Comparison of ENCODE assay signal across 13 mouse cellular contexts in the genomic region with DNA sequence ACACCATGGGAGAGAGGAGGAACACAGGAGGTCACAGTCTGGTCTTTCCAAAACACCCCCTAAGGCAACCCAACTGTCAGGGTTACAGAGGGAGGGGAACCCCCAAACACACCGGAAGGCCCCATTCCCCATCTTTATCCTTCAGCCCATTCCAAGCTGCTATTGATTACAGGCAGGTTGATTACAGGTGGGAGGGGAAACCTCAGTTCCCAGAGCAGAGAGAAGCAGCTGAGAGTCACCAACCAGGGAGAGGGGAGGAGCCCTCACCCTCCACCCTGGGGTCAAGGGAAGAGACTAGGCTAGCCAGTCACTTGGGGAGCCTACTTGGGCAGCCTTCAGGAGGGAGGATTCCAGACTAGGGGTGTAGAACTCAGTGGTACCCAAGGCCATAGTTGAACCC. TPM values are rescaled to one million over a fixed set of nuclear protein-coding genes. Genes with fewer than 3 reads are reported as not detected.
DNase-seq lines count a peak whose midpoint lies in the region; ATAC-seq lines count a peak whose summit lies in the region.
"Had no signal": no experiment of that assay in that cellular context is flagged by ENCODE, and none has a peak within 500 bp of the region (broad histone marks: within the 10 kb centered on the region; RNA-seq: fewer than 3 reads in every experiment).

No protein-coding gene starts in this region.

- DNase-seq in midbrain, embryonic 14.5 days: no peak
- DNase-seq in limb, embryonic 10.5 days (ENCODE audit: low spot score): no peak
- DNase-seq in left cerebral cortex, adult 18-20 months (ENCODE audit: low spot score in 2 of 2): no peak
- DNase-seq: cerebellum, adult 11-12 months; heart, adult 2 months; kidney, postnatal 10 days; layer of hippocampus, postnatal 36 days; right cerebral cortex, postnatal 4 days had no signal

- no peak for ATAC-seq in intestine, embryonic 15.5 days
- ATAC-seq in intestine, embryonic 16.5 days: no peak
- ATAC-seq in embryonic facial prominence, embryonic 15.5 days (ENCODE audit: insufficient number of reproducible peaks, low FRiP score, low TSS enrichment, low read depth): no peak
- no peak for ATAC-seq in forebrain, embryonic 15.5 days (replicated peaks)
- ATAC-seq in midbrain, embryonic 14.5 days (ENCODE audit: low FRiP score, low TSS enrichment): no peak

- H3K4me1 ChIP-seq in intestine, embryonic 15.5 days (replicated peaks): peaks cover 72% of the 10 kb centered on the region
- peaks cover 72% of the 10 kb centered on the region for H3K4me1 ChIP-seq in intestine, embryonic 16.5 days (ENCODE audit: control insufficient read depth, insufficient read depth, low read length)
- H3K4me1 ChIP-seq in embryonic facial prominence, embryonic 15.5 days: peaks cover 87% of the 10 kb centered on the region
- H3K4me1 ChIP-seq in forebrain, embryonic 15.5 days: peaks cover 83% of the 10 kb centered on the region
- H3K4me1 ChIP-seq in midbrain, embryonic 14.5 days (ENCODE audit: control insufficient read depth, insufficient read depth, low read length): peaks cover 75% of the 10 kb centered on the region
- H3K4me1 ChIP-seq in limb, embryonic 10.5 days: peaks cover 89% of the 10 kb centered on the region

- no peaks in the 10 kb centered on the region for H3K9me3 ChIP-seq in intestine, embryonic 15.5 days
- H3K9me3 ChIP-seq in intestine, embryonic 16.5 days (ENCODE audit: control insufficient read depth, low read length): no peaks in the 10 kb centered on the region
- H3K9me3 ChIP-seq in embryonic facial prominence, embryonic 15.5 days (replicated peaks): no peaks in the 10 kb centered on the region
- no peaks in the 10 kb centered on the region for H3K9me3 ChIP-seq in forebrain, embryonic 15.5 days
- H3K9me3 ChIP-seq in midbrain, embryonic 14.5 days (ENCODE audit: control insufficient read depth, low read length): no peaks in the 10 kb centered on the region
- H3K9me3 ChIP-seq in limb, embryonic 10.5 days (replicated peaks): no peaks in the 10 kb centered on the region

- H3K36me3 ChIP-seq in intestine, embryonic 15.5 days: no peaks in the 10 kb centered on the region
- no peaks in the 10 kb centered on the region for H3K36me3 ChIP-seq in intestine, embryonic 16.5 days (ENCODE audit: control insufficient read depth, insufficient read depth, low read length)
- H3K36me3 ChIP-seq in embryonic facial prominence, embryonic 15.5 days: no peaks in the 10 kb centered on the region
- H3K36me3 ChIP-seq in forebrain, embryonic 15.5 days: no peaks in the 10 kb centered on the region
- H3K36me3 ChIP-seq in midbrain, embryonic 14.5 days (ENCODE audit: control insufficient read depth, insufficient read depth, low read length): no peaks in the 10 kb centered on the region
- peaks cover 6% of the 10 kb centered on the region; the same call in 1 of the 2 replicates for H3K36me3 ChIP-seq in limb, embryonic 10.5 days

- H3K27me3 ChIP-seq in intestine, embryonic 15.5 days (replicated peaks): no peaks in the 10 kb centered on the region
- no peaks in the 10 kb centered on the region for H3K27me3 ChIP-seq in intestine, embryonic 16.5 days (replicated peaks; ENCODE audit: control insufficient read depth, insufficient read depth, low read length)
- no peaks in the 10 kb centered on the region for H3K27me3 ChIP-seq in embryonic facial prominence, embryonic 15.5 days
- H3K27me3 ChIP-seq in forebrain, embryonic 15.5 days: no peaks in the 10 kb centered on the region
- H3K27me3 ChIP-seq in midbrain, embryonic 14.5 days (ENCODE audit: control insufficient read depth, insufficient read depth, low read length): no peaks in the 10 kb centered on the region
- no peaks in the 10 kb centered on the region for H3K27me3 ChIP-seq in limb, embryonic 10.5 days (ENCODE audit: low read depth, poor library complexity, severe bottlenecking)
- H3K27me3 ChIP-seq: CH12.LX had no signal

- H3K4me3 ChIP-seq in intestine, embryonic 15.5 days (replicated peaks): no peak overlapping the region
- no peak overlapping the region for H3K4me3 ChIP-seq in intestine, embryonic 16.5 days (ENCODE audit: low read length)
- no peak overlapping the region for H3K4me3 ChIP-seq in embryonic facial prominence, embryonic 15.5 days (replicated peaks)
- H3K4me3 ChIP-seq in forebrain, embryonic 15.5 days: no peak overlapping the region
- H3K4me3 ChIP-seq in midbrain, embryonic 14.5 days (replicated peaks; ENCODE audit: low read depth, low read length): no peak overlapping the region
- H3K4me3 ChIP-seq in limb, embryonic 10.5 days: no peak overlapping the region
- H3K4me3 ChIP-seq: heart, adult 2 months had no signal

- no peak overlapping the region for H3K4me2 ChIP-seq in intestine, embryonic 15.5 days (replicated peaks)
- H3K4me2 ChIP-seq in intestine, embryonic 16.5 days (ENCODE audit: low read depth, low read length): no peak overlapping the region
- H3K4me2 ChIP-seq in embryonic facial prominence, embryonic 15.5 days (replicated peaks): no peak overlapping the region
- no peak overlapping the region for H3K4me2 ChIP-seq in forebrain, embryonic 15.5 days (replicated peaks)
- no peak overlapping the region for H3K4me2 ChIP-seq in midbrain, embryonic 14.5 days (ENCODE audit: low read length)

- H3K27ac ChIP-seq in intestine, embryonic 15.5 days: 0 out of 2 replicates have a peak overlapping the region, but pooled peaks have one; percentile 2
- no peak overlapping the region; the same call in 1 of the 2 replicates for H3K27ac ChIP-seq in intestine, embryonic 16.5 days (ENCODE audit: low read length)
- 0 out of 2 replicates have a peak overlapping the region, but pooled peaks have one; percentile 30 for H3K27ac ChIP-seq in embryonic facial prominence, embryonic 15.5 days (replicated peaks)
- peak overlapping the region; percentile 85 for H3K27ac ChIP-seq in forebrain, embryonic 15.5 days (replicated peaks)
- H3K27ac ChIP-seq in midbrain, embryonic 14.5 days (replicated peaks; ENCODE audit: low read depth, low read length): peak overlapping the region; percentile 58; the same call in 1 of the 2 replicates
- H3K27ac ChIP-seq in limb, embryonic 10.5 days: no peak overlapping the region

- H3K9ac ChIP-seq in intestine, embryonic 15.5 days: no peak overlapping the region
- no peak overlapping the region for H3K9ac ChIP-seq in intestine, embryonic 16.5 days (ENCODE audit: low read depth, low read length)
- H3K9ac ChIP-seq in embryonic facial prominence, embryonic 15.5 days: no peak overlapping the region
- H3K9ac ChIP-seq in forebrain, embryonic 15.5 days (replicated peaks): no peak overlapping the region
- no peak overlapping the region for H3K9ac ChIP-seq in midbrain, embryonic 14.5 days (replicated peaks; ENCODE audit: low read length)

- WGBS in intestine, embryonic 15.5 days: 79% methylated on average over 1 of the region's 1 CpGs
- WGBS in intestine, embryonic 16.5 days: 84% methylated on average over 1 of the region's 1 CpGs
- 65% methylated on average over 1 of the region's 1 CpGs for WGBS in embryonic facial prominence, embryonic 15.5 days
- 87% methylated on average over 1 of the region's 1 CpGs for WGBS in forebrain, embryonic 15.5 days
- 95% methylated on average over 1 of the region's 1 CpGs for WGBS in midbrain, embryonic 14.5 days
- 85% methylated on average over 1 of the region's 1 CpGs for WGBS in limb, embryonic 10.5 days

RNA-seq across cellular contexts. Expression of a gene that starts 5.2 kb away (rescaled TPM):
- polyA plus RNA-seq in intestine, embryonic 15.5 days (2015; fragmentation: Nextera tagmentation; extraction: Ambion mirVana): 19.9 and 20.0 TPM in 2 replicates
- polyA plus RNA-seq in intestine, embryonic 16.5 days (2015; fragmentation: Nextera tagmentation; extraction: Ambion mirVana): 13.1 and 14.4 TPM in 2 replicates
- polyA plus RNA-seq in embryonic facial prominence, embryonic 15.5 days (2015; fragmentation: Nextera tagmentation; extraction: Ambion mirVana): 39.3 and 41.8 TPM in 2 replicates
- 30.2 and 31.6 TPM in 2 replicates for polyA plus RNA-seq in forebrain, embryonic 15.5 days (2015; fragmentation: Nextera tagmentation; extraction: Ambion mirVana)
- polyA plus RNA-seq in midbrain, embryonic 14.5 days (2014; fragmentation: Nextera tagmentation; extraction: Ambion mirVana): 23.7 and 24.0 TPM in 2 replicates
- polyA plus RNA-seq in limb, embryonic 10.5 days (2016; fragmentation: Nextera tagmentation; extraction: Ambion mirVana): 22.4 and 26.8 TPM in 2 replicates
- 100 to 1,000 TPM; 177 to 208 TPM for total RNA-seq in left cerebral cortex, adult 18-20 months (2021)

Comparison
In these comparisons a context has a peak if more than half of its experiments do, and no peak if none do; other contexts are left out.
1. H3K27ac ChIP-seq: peak in intestine, embryonic 15.5 days (single experiment), embryonic facial prominence, embryonic 15.5 days (single experiment), forebrain, embryonic 15.5 days (single experiment) and midbrain, embryonic 14.5 days (single experiment); none in intestine, embryonic 16.5 days (single experiment) and limb, embryonic 10.5 days (single experiment).